Mouse (Mus musculus) heart, embryonic 14.5 days (tissue): Measurements from ENCODE around the gene Dyrk1a. TPM values are rescaled to one million over a fixed set of nuclear protein-coding genes. Genes with fewer than 3 reads are reported as not detected.
A peak's percentile ranks its signal among the peaks of the same experiment; 100 is the strongest.

ENCODE experiments used
- ATAC-seq: fragments of 200-750 bp; cut with Nextera tagmentation; 2 replicates; pipeline ENCODE4 v1.8.0; 2017; ENCODE audit warnings: low read depth, moderate TSS enrichment; ENCODE audit not compliant: insufficient number of reproducible peaks, insufficient read depth, low FRiP score
- H3K27ac ChIP-seq, 2 experiments: fragments of 200-500 bp in 1 of 2; fragments of 300-500 bp in 1 of 2; sonication (generic) in 1 of 2; replicated peaks in 1 of 2; 2 replicates each; pipeline ENCODE4 v1.5.1; 2012 to 2014; ENCODE audit warnings: low read depth in 2 of 2, low read length in 2 of 2, control low read depth in 1 of 2, mild to moderate bottlenecking in 1 of 2, mixed read lengths in 1 of 2; ENCODE audit not compliant: control insufficient read depth in 1 of 2, insufficient read depth in 1 of 2
- H3K27me3 ChIP-seq: fragments of 300-500 bp; sonication (generic); 2 replicates; pipeline ENCODE4 v1.6.1; 2014; ENCODE audit warnings: mild to moderate bottlenecking, low read length, control low read depth; ENCODE audit not compliant: control insufficient read depth, insufficient read depth
- H3K36me3 ChIP-seq: fragments of 300-500 bp; sonication (generic); 2 replicates; pipeline ENCODE4 v1.6.1; 2014; ENCODE audit warnings: mild to moderate bottlenecking, control low read depth, low read length, mixed read lengths; ENCODE audit not compliant: control insufficient read depth, insufficient read depth
- H3K4me1 ChIP-seq, 2 experiments: fragments of 200-500 bp in 1 of 2; fragments of 300-500 bp in 1 of 2; sonication (generic) in 1 of 2; 2 replicates each; pipeline ENCODE4 v1.6.1; 2012 to 2014; ENCODE audit warnings: low read length in 2 of 2, control low read depth in 1 of 2, mixed read lengths in 1 of 2; ENCODE audit not compliant: control insufficient read depth in 2 of 2, insufficient read depth in 2 of 2
- H3K4me2 ChIP-seq: fragments of 300-500 bp; sonication (generic); 2 replicates; pipeline ENCODE4 v1.6.1; 2014; ENCODE audit warnings: mild to moderate bottlenecking, low read length
- H3K4me3 ChIP-seq, 2 experiments: fragments of 200-500 bp in 1 of 2; fragments of 300-500 bp in 1 of 2; sonication (generic) in 1 of 2; 2 replicates each; pipeline ENCODE4 v1.5.1; 2012 to 2014; ENCODE audit warnings: low read length in 2 of 2, mild to moderate bottlenecking in 2 of 2, control low read depth in 1 of 2, low read depth in 1 of 2, moderate library complexity in 1 of 2; ENCODE audit not compliant: control insufficient read depth in 1 of 2, insufficient read depth in 1 of 2
- H3K9ac ChIP-seq: fragments of 300-500 bp; sonication (generic); 2 replicates; pipeline ENCODE4 v1.6.1; 2014; ENCODE audit warnings: mild to moderate bottlenecking, low read length
- H3K9me3 ChIP-seq: fragments of 300-500 bp; sonication (generic); 2 replicates; pipeline ENCODE4 v1.6.1; 2016; ENCODE audit warnings: low read length, control low read depth; ENCODE audit not compliant: control insufficient read depth
- WGBS: fragments of 180-500 bp; shearing (Covaris S2); extraction: QIAGEN DNeasy Blood & Tissue Kit; methylation state at CpG from one replicate; pipeline ENCODE4 v1.1.7; 2014; 5-methylcytosine and 5-hydroxymethylcytosine counted together
- polyA plus RNA-seq: library from polyadenylated mRNA; unstranded; fragments of >200 nt; fragmentation: Nextera tagmentation; extraction: Ambion mirVana; gene quantifications from 2 replicates; pipeline ENCODE4 v1.2.1, GENCODE M21; 2014

Gene Dyrk1a
- polyA plus RNA-seq, 1 experiment from 2014 or later, result 12.2 TPM

DNA sequence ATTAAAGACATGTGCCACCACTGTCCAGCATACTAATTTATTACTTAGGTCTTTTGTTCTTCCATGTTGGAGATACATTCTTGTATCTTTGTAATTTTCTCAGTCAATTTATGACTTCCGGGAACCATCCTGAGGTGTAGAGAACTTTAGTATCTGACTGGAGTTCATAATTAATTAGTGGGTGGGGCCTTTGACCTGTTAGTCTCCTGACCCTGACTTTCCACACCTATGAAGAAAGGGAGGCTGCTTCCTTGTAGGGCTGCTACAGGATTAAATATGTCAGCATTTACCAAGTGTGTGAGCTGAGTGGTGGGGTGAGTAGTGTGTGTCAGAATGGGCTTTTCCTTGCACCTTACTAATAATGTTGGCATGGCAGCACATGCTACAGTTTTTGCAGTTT is 36.4 kb downstream of the Dyrk1a start:
- 81% methylated on average over 1 of the region's 1 CpGs for WGBS
- H3K4me2 ChIP-seq, result no peak overlapping the region
- H3K9me3 ChIP-seq, result no peaks in the 10 kb centered on the region
- no peaks in the 10 kb centered on the region for H3K27me3 ChIP-seq
- H3K4me1 ChIP-seq, result peaks cover 24 to 69% of the 10 kb centered on the region in 2 experiments
- H3K9ac ChIP-seq, result no peak overlapping the region
- H3K36me3 ChIP-seq, result no peaks in the 10 kb centered on the region
- 0 out of 4 replicates have a peak overlapping the region, but pooled peaks of 1 of the 2 experiments have one; percentile 14 for H3K27ac ChIP-seq
- ATAC-seq, result no peak
- no peak overlapping the region for H3K4me3 ChIP-seq

DNA sequence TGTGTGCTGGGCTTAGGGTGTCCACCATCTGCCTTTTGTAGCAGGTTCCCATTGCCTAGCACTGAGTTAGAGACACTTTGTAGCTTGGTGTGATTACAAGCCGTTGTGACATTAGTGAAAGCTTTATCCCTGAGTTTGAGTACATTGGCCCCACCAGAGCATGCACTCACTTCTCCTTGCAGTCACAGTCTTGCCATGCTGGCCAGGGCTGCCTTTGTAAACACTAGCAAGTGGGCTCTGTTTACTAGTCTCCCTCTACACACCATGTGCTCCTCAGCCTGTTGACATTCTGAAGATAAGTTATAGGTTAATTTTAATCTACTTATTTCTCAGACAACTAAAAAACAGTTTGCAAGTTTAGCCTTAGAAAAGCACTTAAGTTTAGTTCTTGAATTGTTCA is 37.7 kb downstream of the Dyrk1a start:
- Histone ChIP-seq H3K27ac (peak overlapping the region; percentile 75 to 81), H3K9me3 (no peaks in the 10 kb centered on the region), H3K4me2 (peak overlapping the region; percentile 43), H3K4me1 (peaks cover 19 to 56% of the 10 kb centered on the region in 2 experiments), H3K36me3 (0 out of 2 replicates have a peak, but pooled peaks cover 4% of the 10 kb centered on the region), H3K9ac (peak overlapping the region; percentile 34; the same call in 1 of the 2 replicates), H3K4me3 (no peak overlapping the region), H3K27me3 (no peaks in the 10 kb centered on the region)
- 22% methylated on average over 1 of the region's 1 CpGs for WGBS
- no peak for ATAC-seq

DNA sequence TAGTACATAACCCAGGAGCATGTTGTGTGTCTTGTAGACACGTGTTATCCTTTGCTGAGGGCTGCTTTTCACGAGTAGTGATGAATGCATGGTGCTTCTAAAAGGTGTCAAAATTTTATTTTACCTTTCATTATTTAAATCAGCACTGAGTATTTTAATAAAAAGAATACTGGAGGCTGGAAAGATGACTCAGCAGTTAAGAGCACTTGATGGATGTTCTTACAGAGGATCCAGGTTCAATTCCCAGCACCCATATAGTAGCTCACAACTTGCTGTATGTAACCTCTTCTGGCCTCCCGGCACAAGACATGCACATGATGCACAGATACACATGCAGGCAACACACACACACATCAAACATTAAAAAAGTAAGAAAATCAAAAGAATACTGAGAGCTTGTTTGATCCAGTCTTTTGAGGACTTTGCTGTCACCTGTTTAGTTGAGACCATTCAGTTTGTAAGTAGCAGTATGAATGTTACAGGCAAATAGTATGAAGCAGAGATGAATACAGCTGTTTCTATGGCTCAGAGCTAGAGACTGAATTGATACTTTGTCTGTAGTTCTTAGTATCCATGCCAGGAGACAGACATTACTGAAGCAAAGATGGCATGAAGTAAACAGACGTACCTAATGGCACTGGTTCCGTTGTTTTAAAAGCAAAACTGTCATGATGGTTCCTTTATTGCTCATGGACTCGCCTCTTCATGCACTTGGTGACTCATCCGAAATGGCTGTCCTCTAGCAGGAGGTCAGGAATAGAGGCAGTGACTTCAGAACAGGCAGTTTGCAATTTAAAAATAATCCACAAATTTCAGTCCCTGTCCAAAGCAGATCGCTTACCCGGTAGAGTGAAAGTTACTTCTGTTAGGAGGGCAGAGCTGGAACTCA is 39.1 kb downstream of the Dyrk1a start:
- Histone ChIP-seq H3K4me1 (peaks cover 10 to 46% of the 10 kb centered on the region in 2 experiments), H3K9ac (no peak overlapping the region), H3K4me2 (no peak overlapping the region), H3K36me3 (0 out of 2 replicates have a peak, but pooled peaks cover 7% of the 10 kb centered on the region), H3K27me3 (no peaks in the 10 kb centered on the region), H3K9me3 (no peaks in the 10 kb centered on the region), H3K27ac (0 out of 4 replicates have a peak overlapping the region, but pooled peaks of 1 of the 2 experiments have one; percentile 20), H3K4me3 (no peak overlapping the region)
- ATAC-seq, result no peak
- 74% methylated on average over 9 of the region's 9 CpGs for WGBS

DNA sequence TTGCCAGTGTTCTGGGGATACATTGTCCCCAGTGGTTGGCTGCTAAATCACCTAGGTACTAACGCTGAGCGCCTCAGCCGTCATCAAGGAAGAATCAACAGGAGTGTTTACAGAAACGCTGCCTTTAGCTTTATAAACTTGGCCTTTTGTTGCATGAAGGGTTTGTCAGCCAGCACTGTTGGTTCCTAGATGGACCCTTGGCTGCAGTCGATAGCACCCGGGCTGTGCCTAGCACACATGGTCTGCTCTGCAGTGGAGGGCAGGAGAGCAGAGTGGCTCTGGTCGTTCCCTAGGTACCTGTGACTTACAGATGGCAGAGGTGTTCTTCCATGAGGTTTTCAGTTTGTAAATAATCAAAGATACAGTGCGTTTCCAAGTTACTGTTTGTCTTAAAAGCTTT is 42.8 kb downstream of the Dyrk1a start:
- Histone ChIP-seq H3K27me3 (no peaks in the 10 kb centered on the region), H3K36me3 (peaks cover 7% of the 10 kb centered on the region; the same call in 1 of the 2 replicates), H3K9me3 (no peaks in the 10 kb centered on the region), H3K27ac (no peak overlapping the region), H3K4me3 (no peak overlapping the region), H3K4me2 (no peak overlapping the region), H3K9ac (no peak overlapping the region), H3K4me1 (peaks cover 0 to 18% of the 10 kb centered on the region in 2 experiments; a peak in 3 of 4 replicates)
- 78% methylated on average over 8 of the region's 8 CpGs for WGBS
- ATAC-seq, result no peak

DNA sequence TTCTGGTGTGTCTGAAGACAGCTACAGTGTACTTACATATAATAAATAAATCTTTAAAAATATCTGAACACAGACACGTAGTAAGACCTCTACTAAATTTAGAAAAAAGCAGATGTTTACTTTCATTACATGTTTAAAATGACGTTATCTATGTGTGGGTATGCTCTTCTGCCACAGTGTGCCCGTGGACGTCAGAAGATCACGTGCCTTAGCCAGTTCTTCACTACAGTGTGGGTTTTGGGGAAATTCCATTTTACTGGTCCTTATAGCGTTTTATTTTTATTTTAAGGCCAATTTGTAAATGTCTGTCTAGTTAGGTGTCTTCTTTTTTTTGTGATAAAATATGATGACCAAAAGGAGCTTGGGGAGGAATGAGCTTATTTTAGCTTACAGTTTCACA is 47.4 kb downstream of the Dyrk1a start:
- Histone ChIP-seq H3K36me3 (peaks cover 11% of the 10 kb centered on the region), H3K27ac (no peak overlapping the region), H3K9ac (no peak overlapping the region), H3K4me1 (peaks cover 2 to 22% of the 10 kb centered on the region in 2 experiments), H3K27me3 (no peaks in the 10 kb centered on the region), H3K4me3 (no peak overlapping the region), H3K9me3 (no peaks in the 10 kb centered on the region), H3K4me2 (no peak overlapping the region)
- ATAC-seq, result no peak
- 85% methylated on average over 6 of the region's 6 CpGs for WGBS

DNA sequence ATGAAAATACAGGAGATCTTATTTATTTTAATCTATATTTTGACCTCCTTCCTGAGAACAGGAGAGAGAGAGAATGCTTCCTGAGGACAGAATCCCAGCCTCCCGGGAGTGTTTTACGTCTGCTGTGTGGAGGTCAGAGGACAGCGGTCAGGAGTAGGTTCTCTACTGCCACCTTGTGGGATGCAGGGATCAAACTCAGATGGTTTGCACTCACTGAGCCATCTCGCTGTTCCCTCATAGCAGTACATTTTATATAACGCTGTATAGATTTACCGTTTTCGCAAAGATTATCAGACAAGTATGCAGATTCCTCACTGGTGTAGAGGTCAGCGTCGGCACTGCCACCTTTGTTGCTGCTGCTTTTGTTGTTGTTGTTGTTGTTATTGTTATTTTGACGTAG is 48.7 kb downstream of the Dyrk1a start:
- H3K4me2 ChIP-seq, result no peak overlapping the region
- no peaks in the 10 kb centered on the region for H3K27me3 ChIP-seq
- WGBS, result 45% methylated on average over 10 of the region's 10 CpGs
- peak overlapping the region in 1 of 2 experiments; percentile 65; a peak in 2 of 4 replicates for H3K27ac ChIP-seq
- peak; percentile 73 for ATAC-seq
- H3K4me3 ChIP-seq, result no peak overlapping the region
- peaks cover 7% of the 10 kb centered on the region for H3K36me3 ChIP-seq
- H3K4me1 ChIP-seq, result peaks cover 2 to 20% of the 10 kb centered on the region in 2 experiments
- no peak overlapping the region for H3K9ac ChIP-seq
- H3K9me3 ChIP-seq, result no peaks in the 10 kb centered on the region

DNA sequence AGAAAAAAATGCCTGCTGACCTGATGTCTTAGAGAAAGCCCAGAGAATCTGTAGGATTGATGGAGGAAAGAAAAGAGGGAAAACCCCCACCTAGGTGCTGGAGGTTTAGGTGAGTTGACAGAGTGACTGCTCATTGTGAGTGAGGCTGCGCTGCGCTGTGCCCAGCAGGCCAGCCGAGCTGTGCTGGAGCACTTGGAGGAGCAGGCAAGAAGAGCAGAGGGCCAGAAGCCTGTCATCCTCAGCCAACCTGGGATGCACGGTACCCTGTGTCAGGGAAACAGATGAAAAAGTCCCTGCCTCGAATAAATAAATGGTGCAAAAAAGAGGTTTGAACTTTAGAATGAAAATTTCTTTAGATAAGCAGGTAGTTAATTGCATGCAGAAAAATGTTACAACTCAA is 49.5 kb downstream of the Dyrk1a start:
- ATAC-seq, result no peak
- Histone ChIP-seq H3K4me1 (peaks cover 2 to 22% of the 10 kb centered on the region in 2 experiments; a peak in 3 of 4 replicates), H3K4me2 (no peak overlapping the region), H3K9ac (no peak overlapping the region), H3K36me3 (peaks cover 7% of the 10 kb centered on the region), H3K27ac (no peak overlapping the region), H3K27me3 (no peaks in the 10 kb centered on the region), H3K4me3 (no peak overlapping the region), H3K9me3 (no peaks in the 10 kb centered on the region)
- 91% methylated on average over 5 of the region's 5 CpGs for WGBS
